Mouse (Mus musculus): ENCODE measurements around the gene Psen1. TPM values are rescaled to one million over a fixed set of nuclear protein-coding genes. Genes with fewer than 3 reads are reported as not detected.

The Psen1 gene
- polyA plus RNA-seq, 1 experiment, result 27.8 TPM

GRCm38 (mm10) chr12:83775621-83776020 lies 87.7 kb downstream of the Psen1 start:
- DNase-seq (ENCODE audit: low spot score), result no peak

GRCm38 (mm10) chr12:83776766-83777165 lies 88.8 kb downstream of the Psen1 start:
- DNase-seq (ENCODE audit: low spot score), result no peak

- no peak for DNase-seq (ENCODE audit: low spot score)
These were observed 92.2 kb downstream of the Psen1 start for GRCm38 (mm10) chr12:83780181-83780580.

GRCm38 (mm10) chr12:83781204-83781603 lies 93.3 kb downstream of the Psen1 start:
- no peak for DNase-seq (ENCODE audit: low spot score)

- DNase-seq (ENCODE audit: low spot score), result no peak
These were observed 93.8 kb downstream of the Psen1 start for GRCm38 (mm10) chr12:83781640-83782278.

GRCm38 (mm10) chr12:83782669-83783068 lies 94.7 kb downstream of the Psen1 start:
- DNase-seq (ENCODE audit: low spot score), result no peak

Other genes with a start within 250 kb of the Psen1 start
- gene Dpf3, start 200.4 kb upstream of the Psen1 start, polyA plus RNA-seq (2012; rRNA removed), result 4.7 and 5.1 TPM in 2 replicates
- 27.1 and 30.9 TPM in 2 replicates for gene Dcaf4, start 167.7 kb upstream of the Psen1 start, polyA plus RNA-seq (2012; rRNA removed)
- 26.5 and 31.2 TPM in 2 replicates for gene Zfyve1, start 90.9 kb upstream of the Psen1 start, polyA plus RNA-seq (2012; rRNA removed)
- 78.7 and 103 TPM in 2 replicates for gene Rbm25, start 56.9 kb upstream of the Psen1 start, polyA plus RNA-seq (2012; rRNA removed)
- gene Papln, start 75.5 kb downstream of the Psen1 start, polyA plus RNA-seq (2012; rRNA removed), result 2.1 TPM in 2 replicates
- gene Numb, start 233.8 kb downstream of the Psen1 start, polyA plus RNA-seq (2012; rRNA removed), result 50.7 and 59.7 TPM in 2 replicates